Comparison of ENCODE assay signal across 8 mouse cellular contexts in the genomic region with DNA sequence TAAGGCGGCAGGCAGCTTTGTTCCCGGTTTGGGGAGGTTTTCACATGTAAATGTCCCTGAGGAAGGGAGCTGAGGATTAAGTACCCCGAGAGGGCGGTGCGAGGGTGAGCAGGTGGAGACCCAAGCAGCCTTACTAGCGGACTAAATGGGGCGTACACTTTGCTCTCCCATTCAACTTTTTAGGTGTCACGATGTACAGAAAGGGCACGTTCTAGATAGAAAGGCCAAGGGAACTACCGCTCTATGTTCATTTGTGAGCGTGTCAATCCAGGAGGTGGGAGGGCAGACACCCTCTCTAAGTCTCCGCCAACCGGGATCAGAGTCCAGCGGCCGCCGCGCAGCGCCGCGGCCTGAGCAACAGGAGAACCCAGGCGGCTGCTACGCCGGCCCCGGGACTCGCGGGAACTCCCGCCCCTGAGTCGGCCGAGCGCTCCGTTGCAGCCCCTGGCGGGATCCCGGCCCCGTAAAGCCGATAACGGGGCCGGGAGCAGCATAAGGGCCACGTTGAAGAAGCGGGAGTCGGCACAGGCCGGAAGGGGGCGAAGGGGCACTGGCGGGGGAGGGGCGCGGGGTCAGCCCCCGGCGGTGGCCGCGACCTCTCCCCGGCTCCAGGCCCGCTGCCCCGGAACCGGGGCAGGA. TPM values are rescaled to one million over a fixed set of nuclear protein-coding genes. Genes with fewer than 3 reads are reported as not detected.
A peak's percentile ranks its signal among the peaks of the same experiment; 100 is the strongest.
DNase-seq lines count a peak whose midpoint lies in the region; ATAC-seq and TF ChIP-seq lines count a peak whose summit lies in the region.

No protein-coding gene starts in this region.

- WGBS in forebrain, embryonic 11.5 days = under 1% methylated on average over 52 of the region's 53 CpGs
- under 1% methylated on average over 41 of the region's 53 CpGs for WGBS in hindbrain, embryonic 14.5 days
- WGBS in midbrain, embryonic 16.5 days = under 1% methylated on average over 40 of the region's 53 CpGs

- peak overlapping the region; percentile 99 for H3K4me3 ChIP-seq in forebrain, embryonic 11.5 days (ENCODE audit: low read depth, low read length)
- H3K4me3 ChIP-seq in hindbrain, embryonic 14.5 days (replicated peaks; ENCODE audit: low read length) = peak overlapping the region; percentile 99
- peak overlapping the region; percentile 100 for H3K4me3 ChIP-seq in midbrain, embryonic 16.5 days (ENCODE audit: low read depth, low read length)
- H3K4me3 ChIP-seq in testis, adult 2 months (ENCODE audit: control insufficient read depth, low read depth, low read length) = peak overlapping the region; percentile 88

- H3K4me2 ChIP-seq in forebrain, embryonic 11.5 days (ENCODE audit: low read depth, low read length, severe bottlenecking) = peak overlapping the region; percentile 74
- H3K4me2 ChIP-seq in hindbrain, embryonic 14.5 days (replicated peaks) = peak overlapping the region; percentile 97
- peak overlapping the region; percentile 70 for H3K4me2 ChIP-seq in midbrain, embryonic 16.5 days (ENCODE audit: low read length)

- no peaks in the 10 kb centered on the region for H3K9me3 ChIP-seq in forebrain, embryonic 11.5 days (ENCODE audit: control insufficient read depth, low read length)
- H3K9me3 ChIP-seq in hindbrain, embryonic 14.5 days (ENCODE audit: control insufficient read depth, low read length) = no peaks in the 10 kb centered on the region
- no peaks in the 10 kb centered on the region for H3K9me3 ChIP-seq in midbrain, embryonic 16.5 days (replicated peaks; ENCODE audit: control insufficient read depth, low read length, poor library complexity, severe bottlenecking)

- TF ChIP-seq POLR2A in brain, embryonic 14.5 days (IDR thresholded peaks at IDR 0.05; ENCODE audit: borderline replicate concordance, extremely low read depth, insufficient read depth, insufficient read length, poor library complexity, severe bottlenecking) = no peak
- TF ChIP-seq POLR2A in testis, adult 2 months (IDR thresholded peaks at IDR 0.05; ENCODE audit: control insufficient read depth, low read depth, low read length) = no peak

- H3K27ac ChIP-seq in forebrain, embryonic 11.5 days (ENCODE audit: low read depth, low read length) = peak overlapping the region; percentile 93
- peak overlapping the region; percentile 95 for H3K27ac ChIP-seq in hindbrain, embryonic 14.5 days
- H3K27ac ChIP-seq in midbrain, embryonic 16.5 days (ENCODE audit: low read length) = peak overlapping the region; percentile 93
- peak overlapping the region; percentile 98 for H3K27ac ChIP-seq in testis, adult 2 months (ENCODE audit: control insufficient read depth, insufficient read depth, low read depth, low read length)

- DNase-seq in lung, adult 18-20 months = peak; percentile 46
- DNase-seq in lung, postnatal 25 days (ENCODE audit: low spot score) = no peak
- DNase-seq in brain, embryonic 14.5 days (ENCODE audit: low read depth) = peak; percentile 64
- DNase-seq in forebrain, embryonic 11.5 days (ENCODE audit: low spot score) = peak; percentile 69
- no peak for DNase-seq in hindbrain, embryonic 14.5 days (ENCODE audit: low spot score)
- peak; percentile 68 for DNase-seq in liver

- peaks cover 6% of the 10 kb centered on the region for H3K4me1 ChIP-seq in forebrain, embryonic 11.5 days (replicated peaks; ENCODE audit: control insufficient read depth, insufficient read depth, low read length)
- H3K4me1 ChIP-seq in hindbrain, embryonic 14.5 days (replicated peaks; ENCODE audit: control insufficient read depth, insufficient read depth, low read length) = peaks cover 35% of the 10 kb centered on the region
- H3K4me1 ChIP-seq in midbrain, embryonic 16.5 days (ENCODE audit: control insufficient read depth, insufficient read depth, low read length) = peaks cover 36% of the 10 kb centered on the region
- peaks cover 3% of the 10 kb centered on the region for H3K4me1 ChIP-seq in testis, adult 2 months (ENCODE audit: control insufficient read depth, insufficient read depth, low read length)

- no peaks in the 10 kb centered on the region for H3K27me3 ChIP-seq in forebrain, embryonic 11.5 days (ENCODE audit: control insufficient read depth, insufficient read depth, low read length)
- no peaks in the 10 kb centered on the region for H3K27me3 ChIP-seq in hindbrain, embryonic 14.5 days (ENCODE audit: control insufficient read depth, insufficient read depth, low read length)
- no peaks in the 10 kb centered on the region for H3K27me3 ChIP-seq in midbrain, embryonic 16.5 days (ENCODE audit: control insufficient read depth, insufficient read depth, low read depth, low read length)
- no peaks in the 10 kb centered on the region for H3K27me3 ChIP-seq in testis, adult 2 months (ENCODE audit: control insufficient read depth, insufficient read depth, low read length)

- peak overlapping the region; percentile 98 for H3K9ac ChIP-seq in forebrain, embryonic 11.5 days (ENCODE audit: low read length)
- peak overlapping the region; percentile 98 for H3K9ac ChIP-seq in hindbrain, embryonic 14.5 days
- peak overlapping the region; percentile 97 for H3K9ac ChIP-seq in midbrain, embryonic 16.5 days (ENCODE audit: low read depth, low read length)

- TF ChIP-seq CTCF in brain, embryonic 14.5 days (IDR thresholded peaks at IDR 0.05; ENCODE audit: borderline replicate concordance, extremely low read depth, insufficient read depth, insufficient read length) = no peak
- TF ChIP-seq CTCF in testis, adult 2 months (IDR thresholded peaks at IDR 0.05; ENCODE audit: control insufficient read depth, insufficient read depth, insufficient replicate concordance, low read depth, low read length) = no peak

- ATAC-seq in forebrain, embryonic 11.5 days (replicated peaks; ENCODE audit: low FRiP score) = peak; percentile 28
- peak; percentile 8; the same call in 1 of the 2 replicates for ATAC-seq in hindbrain, embryonic 14.5 days (ENCODE audit: low FRiP score)
- no peak; the same call in none of the 2 replicates for ATAC-seq in midbrain, embryonic 16.5 days

- H3K36me3 ChIP-seq in forebrain, embryonic 11.5 days (ENCODE audit: control insufficient read depth, insufficient read depth, low read length) = no peaks in the 10 kb centered on the region; the same call in 1 of the 2 replicates
- no peaks in the 10 kb centered on the region for H3K36me3 ChIP-seq in hindbrain, embryonic 14.5 days (replicated peaks; ENCODE audit: control insufficient read depth, insufficient read depth)
- no peaks in the 10 kb centered on the region for H3K36me3 ChIP-seq in midbrain, embryonic 16.5 days (ENCODE audit: control insufficient read depth, insufficient read depth, low read length)
- no peaks in the 10 kb centered on the region for H3K36me3 ChIP-seq in testis, adult 2 months (ENCODE audit: control insufficient read depth, insufficient read depth, low read length)

RNA-seq across cellular contexts. Expression of a gene that starts 0.9 kb away (rescaled TPM):
- 52.6 and 61.2 TPM in 2 replicates for polyA plus RNA-seq in brain, embryonic 14.5 days (2012; rRNA removed)
- 43.0 and 43.3 TPM in 2 replicates for polyA plus RNA-seq in forebrain, embryonic 11.5 days (2014; fragmentation: Nextera tagmentation; extraction: Ambion mirVana)
- 24.4 and 26.2 TPM in 2 replicates for polyA plus RNA-seq in hindbrain, embryonic 14.5 days (2014; fragmentation: Nextera tagmentation; extraction: Ambion mirVana)
- polyA plus RNA-seq in midbrain, embryonic 16.5 days (2015; fragmentation: Nextera tagmentation; extraction: Ambion mirVana) = 22.6 and 26.6 TPM in 2 replicates
- 67.0 and 71.2 TPM in 2 replicates for polyA plus RNA-seq in testis, adult 2 months (2012; rRNA removed)

Comparison
In these comparisons a context has a peak if more than half of its experiments do, and no peak if none do; other contexts are left out.
1. DNase-seq: peak in lung, adult 18-20 months (2 of 2), brain, embryonic 14.5 days (single experiment), forebrain, embryonic 11.5 days (single experiment) and liver (single experiment); none in lung, postnatal 25 days (single experiment) and hindbrain, embryonic 14.5 days (single experiment).
2. Peak in every context shown above with its lines, with median percentiles within 50 percentile points of each other: H3K27ac ChIP-seq, H3K4me2 ChIP-seq, H3K4me3 ChIP-seq and H3K9ac ChIP-seq.